Mouse (Mus musculus): Measurements from ENCODE around the gene Lrrc1. TPM values are rescaled to one million over a fixed set of nuclear protein-coding genes. Genes with fewer than 3 reads are reported as not detected.

Lrrc1 gene
- polyA plus RNA-seq, 2 experiments from 2014 or later, result 2.2 to 3.6 TPM

- peak; percentile 26 for ATAC-seq
Measured at GRCm38 (mm10) chr9:77543351-77544321, 1.0 kb downstream of the Lrrc1 start.

DNA sequence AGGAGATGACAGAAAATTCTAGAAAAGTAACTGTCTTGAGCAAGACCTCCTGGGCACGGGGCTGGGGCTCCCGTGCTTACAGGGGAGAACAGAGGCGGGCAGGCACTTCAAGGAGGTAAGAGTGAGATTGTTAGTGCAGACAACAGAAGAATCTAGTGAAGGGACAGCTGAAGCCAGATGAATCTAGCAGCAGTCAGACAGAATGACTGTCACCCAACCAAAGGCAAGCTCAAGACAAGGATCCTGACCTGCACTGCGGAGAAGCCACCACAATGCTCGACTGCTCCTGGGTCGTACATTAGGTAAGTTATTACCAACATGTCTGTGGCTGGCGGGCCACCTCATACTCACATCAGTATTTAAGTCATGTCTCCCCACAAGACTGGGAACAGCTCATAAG lies 3.1 kb downstream of the Lrrc1 start:
- ATAC-seq, result no peak

DNA sequence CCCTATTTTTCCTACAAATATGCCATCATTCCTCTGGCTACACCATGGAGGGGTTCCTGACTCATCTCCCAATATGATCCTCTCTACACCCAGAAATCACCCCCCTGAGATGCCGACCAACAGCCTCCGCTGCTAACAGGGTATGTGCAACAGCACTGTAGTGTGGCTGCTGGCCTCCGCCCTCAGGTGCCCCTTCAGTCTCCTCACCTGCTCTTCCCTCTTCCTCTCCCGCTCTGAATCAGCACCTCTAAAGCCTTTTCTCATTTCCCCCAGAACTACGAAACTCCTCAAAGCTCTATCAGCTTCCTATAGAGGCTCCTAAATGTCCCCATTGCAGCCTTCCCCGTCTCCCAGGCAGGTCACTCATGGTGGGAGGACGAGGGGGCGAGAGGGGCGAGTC lies 5.4 kb downstream of the Lrrc1 start:
- ATAC-seq, result no peak

DNA sequence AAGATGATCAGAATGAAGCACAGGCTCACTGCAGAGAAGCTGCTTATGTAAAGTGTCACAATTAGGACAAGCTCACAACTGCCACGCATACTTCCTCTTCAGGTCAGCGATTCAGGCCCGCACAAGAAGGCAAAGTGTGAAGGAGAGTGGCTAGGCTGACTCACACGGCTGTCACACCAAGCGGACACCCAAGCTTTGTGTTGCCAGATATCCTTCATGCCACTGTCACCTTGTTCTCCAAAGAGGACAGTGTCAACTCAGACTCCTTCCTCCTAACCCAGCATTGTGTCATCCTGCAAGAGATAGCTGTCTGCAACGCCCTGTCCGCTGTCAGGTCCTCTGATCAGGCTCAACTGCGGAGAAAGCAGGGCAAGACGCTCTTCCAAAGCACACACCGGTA lies 7.3 kb downstream of the Lrrc1 start:
- ATAC-seq, result no peak

DNA sequence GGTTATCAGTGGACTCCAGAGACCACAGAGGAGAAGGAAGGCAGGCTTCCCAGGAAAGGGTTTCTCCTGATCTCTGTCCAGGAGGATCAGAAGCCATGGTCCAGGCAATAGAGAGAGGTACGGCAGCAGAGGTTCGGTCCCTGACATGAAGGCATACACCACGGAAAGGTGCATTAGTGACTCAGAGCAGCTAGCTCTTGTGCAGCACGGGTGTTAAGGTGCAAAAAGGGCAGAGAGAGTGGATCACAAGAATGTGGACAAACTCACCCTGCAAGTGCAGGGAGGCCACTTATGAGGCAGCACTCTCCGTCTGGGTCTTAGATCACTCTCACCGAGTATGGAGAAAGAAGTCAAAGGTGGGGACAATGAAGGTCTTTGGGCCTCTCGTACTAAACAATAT lies 7.8 kb downstream of the Lrrc1 start:
- ATAC-seq, result no peak

GRCm38 (mm10) chr9:77536286-77536685 lies 8.4 kb downstream of the Lrrc1 start:
- no peak for ATAC-seq

DNA sequence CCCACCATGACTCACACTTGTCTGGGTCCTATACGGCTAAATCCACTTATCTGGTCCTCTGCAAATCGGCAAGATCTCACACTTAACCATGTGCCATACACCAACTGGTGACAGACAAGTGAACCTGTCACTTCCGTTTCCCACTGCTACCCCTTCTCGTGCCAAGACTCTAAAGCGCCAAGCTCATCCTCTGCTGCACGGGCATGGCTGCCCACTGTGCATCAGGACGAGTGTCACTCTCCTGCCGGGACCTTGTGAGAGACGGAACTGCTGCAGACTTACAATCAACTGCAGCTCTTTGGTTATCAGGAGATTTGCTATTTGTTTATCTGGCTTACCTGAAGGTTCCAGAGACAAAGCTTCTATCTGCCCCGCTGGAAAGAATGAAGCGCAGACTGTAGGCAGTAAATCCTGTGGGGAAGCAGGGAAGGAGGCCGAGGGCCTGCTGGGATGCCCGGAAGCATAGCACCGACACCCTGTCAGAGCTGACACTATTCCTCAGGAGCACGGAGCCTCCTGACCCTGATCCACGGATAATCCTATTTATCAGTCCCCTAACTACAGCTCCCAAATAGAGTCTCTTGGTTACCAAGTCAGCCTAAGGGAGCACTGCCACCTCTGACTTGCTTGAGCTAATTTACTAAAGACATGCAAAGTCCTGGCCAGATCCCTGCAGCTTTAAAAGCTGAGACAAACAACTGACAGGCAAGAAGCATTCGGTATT lies 9.5 kb downstream of the Lrrc1 start:
- no peak for ATAC-seq

- ATAC-seq, result no peak
Measured at GRCm38 (mm10) chr9:77528379-77529041, 16.2 kb downstream of the Lrrc1 start.

GRCm38 (mm10) chr9:77527170-77527569 lies 17.5 kb downstream of the Lrrc1 start:
- no peak for ATAC-seq

GRCm38 (mm10) chr9:77526715-77527114 lies 18.0 kb downstream of the Lrrc1 start:
- no peak for ATAC-seq

GRCm38 (mm10) chr9:77525595-77526295 lies 18.9 kb downstream of the Lrrc1 start:
- ATAC-seq, result no peak

GRCm38 (mm10) chr9:77523793-77524192 lies 20.9 kb downstream of the Lrrc1 start:
- ATAC-seq, result no peak

DNA sequence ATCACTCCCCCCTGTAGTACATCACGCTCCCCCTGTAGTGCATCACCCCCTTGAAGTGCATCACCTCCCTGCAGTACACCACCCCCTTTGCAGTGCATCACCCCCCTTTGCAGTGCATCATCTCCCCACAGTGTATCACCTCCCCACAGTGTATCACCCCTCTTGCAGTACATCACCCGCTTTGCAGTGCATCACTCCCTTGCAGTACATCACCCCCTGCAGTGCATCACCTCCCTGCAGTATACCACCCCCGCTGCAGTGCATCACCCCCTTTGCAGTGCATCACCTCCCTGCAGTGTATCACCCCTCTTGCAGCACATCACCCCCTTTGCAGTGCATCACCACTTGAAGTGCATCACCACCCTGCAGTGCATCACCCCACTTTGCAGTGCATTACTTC lies 22.2 kb downstream of the Lrrc1 start:
- ATAC-seq, result no peak

DNA sequence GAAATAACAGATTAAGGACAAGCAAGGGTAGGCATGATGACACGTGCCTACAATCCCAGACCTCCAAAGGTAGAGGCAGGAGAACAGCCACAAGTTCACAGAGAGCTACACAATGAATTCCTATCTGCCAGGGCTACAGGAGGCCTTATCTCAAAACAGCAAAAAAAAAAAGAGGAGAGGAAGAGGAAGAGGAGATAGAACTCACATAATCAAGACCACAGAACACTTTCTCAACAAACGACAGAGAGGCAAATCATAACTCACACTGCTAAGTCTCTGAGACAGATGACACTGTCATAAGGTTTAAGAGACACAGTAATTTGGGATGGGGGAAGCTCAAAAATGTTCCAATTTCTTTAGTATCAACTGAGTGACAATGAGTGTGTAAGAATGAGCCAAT lies 25.5 kb downstream of the Lrrc1 start:
- ATAC-seq, result no peak

GRCm38 (mm10) chr9:77516782-77517364 lies 27.8 kb downstream of the Lrrc1 start:
- ATAC-seq, result no peak

- peak; percentile 96 for ATAC-seq
Measured at GRCm38 (mm10) chr9:77513892-77514291, 30.8 kb downstream of the Lrrc1 start.

GRCm38 (mm10) chr9:77512220-77512619 lies 32.5 kb downstream of the Lrrc1 start:
- ATAC-seq, result no peak

- ATAC-seq, result no peak
Measured at GRCm38 (mm10) chr9:77510574-77510973, 34.1 kb downstream of the Lrrc1 start.

- ATAC-seq, result no peak
Measured at GRCm38 (mm10) chr9:77507743-77508394, 36.8 kb downstream of the Lrrc1 start.

- no peak for ATAC-seq
Measured at GRCm38 (mm10) chr9:77502548-77503438, 41.9 kb downstream of the Lrrc1 start.

DNA sequence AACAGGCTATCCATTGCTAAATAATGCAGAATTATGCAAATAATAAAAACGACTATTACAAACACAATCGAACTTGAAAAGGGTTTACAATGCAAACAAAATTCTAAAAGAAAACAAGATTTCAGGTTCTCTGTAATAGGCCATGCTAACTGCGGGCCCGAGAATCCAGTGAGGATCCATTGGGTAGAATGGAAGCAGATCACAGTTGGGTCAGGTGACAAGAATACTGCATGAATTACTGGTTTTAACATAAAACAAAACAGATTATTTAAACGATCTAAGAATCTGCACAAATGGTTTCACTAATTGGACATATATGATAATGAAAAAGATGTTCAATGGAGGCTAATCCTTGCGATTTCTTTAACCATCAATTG lies 42.5 kb downstream of the Lrrc1 start:
- ATAC-seq, result no peak
